Mouse (Mus musculus) midbrain, postnatal 0 days (tissue): ENCODE data around the gene Rpl4. TPM values are rescaled to one million over a fixed set of nuclear protein-coding genes. Genes with fewer than 3 reads are reported as not detected.
"Not testable (repeated sequence)": the region's sequence is repeated elsewhere in the genome, so short reads cannot be mapped to it uniquely, and the experiment has no call there.

Experiments
- ATAC-seq: fragments of 200-750 bp; cut with Nextera tagmentation; 2 replicates; pipeline ENCODE4 v1.8.0; 2017; ENCODE audit warnings: moderate number of reproducible peaks, mild to moderate bottlenecking, moderate TSS enrichment, moderate library complexity; ENCODE audit not compliant: low FRiP score
- DNase-seq: peaks from one replicate; pipeline ENCODE4 v3.0.0-alpha.2; 2015; ENCODE audit warnings: low spot score
- H3K27ac ChIP-seq: fragments of 300-500 bp; sonication (generic); 2 replicates; pipeline ENCODE4 v1.5.1; 2014; ENCODE audit warnings: low read depth, mild to moderate bottlenecking, low read length, mixed read lengths
- H3K27me3 ChIP-seq: fragments of 300-500 bp; sonication (generic); 2 replicates; pipeline ENCODE4 v1.6.1; 2014; ENCODE audit warnings: low read length, control low read depth, mixed read lengths; ENCODE audit not compliant: insufficient read depth
- H3K36me3 ChIP-seq: fragments of 300-500 bp; sonication (generic); 2 replicates; pipeline ENCODE4 v1.6.1; 2014; ENCODE audit warnings: low read length, control low read depth, mixed read lengths; ENCODE audit not compliant: insufficient read depth
- H3K4me1 ChIP-seq: fragments of 300-500 bp; sonication (generic); 2 replicates; pipeline ENCODE4 v1.6.1; 2014; ENCODE audit warnings: mild to moderate bottlenecking, control low read depth, antibody characterized with exemption, low read length, mixed read lengths; ENCODE audit not compliant: insufficient read depth
- H3K4me2 ChIP-seq: fragments of 300-500 bp; sonication (generic); 2 replicates; pipeline ENCODE4 v1.6.1; 2014; ENCODE audit warnings: low read depth, mild to moderate bottlenecking, low read length, mixed read lengths; ENCODE audit not compliant: poor library complexity, severe bottlenecking
- H3K4me3 ChIP-seq: fragments of 300-500 bp; sonication (generic); 2 replicates; pipeline ENCODE4 v1.5.1; 2014; ENCODE audit warnings: low read depth, mild to moderate bottlenecking, low read length, moderate library complexity
- H3K9ac ChIP-seq: fragments of 300-500 bp; sonication (generic); replicated peaks from 2 replicates; pipeline ENCODE4 v1.6.1; 2014; ENCODE audit warnings: mild to moderate bottlenecking, low read length, moderate library complexity, mixed read lengths; ENCODE audit not compliant: poor library complexity, severe bottlenecking
- H3K9me3 ChIP-seq: fragments of 300-500 bp; sonication (generic); 2 replicates; pipeline ENCODE4 v1.6.1; 2016; ENCODE audit warnings: low read length, control low read depth
- CTCF ChIP-seq: IDR thresholded peaks from 2 replicates; pipeline ENCODE4 v1.5.1; 2016; ENCODE audit warnings: antibody characterized with exemption, mild to moderate bottlenecking
- WGBS: fragments of 180-500 bp; shearing (Covaris S2); extraction: QIAGEN DNeasy Blood & Tissue Kit; methylation state at CpG from one replicate; pipeline ENCODE4 v1.1.7; 2014; 5-methylcytosine and 5-hydroxymethylcytosine counted together
- polyA plus RNA-seq: library from polyadenylated mRNA; unstranded; fragments of >200 nt; fragmentation: Nextera tagmentation; extraction: Ambion mirVana; gene quantifications from 2 replicates; pipeline ENCODE4 v1.2.1, GENCODE M21; 2015
- total RNA-seq: library from RNA; depleted of rRNA; stranded (reverse); fragments of >200 nt; gene quantifications from 2 replicates; pipeline ENCODE4 v1.2.3, GENCODE M21; 2014

Rpl4 gene
- total and polyA plus RNA-seq, 2 experiments from 2014 or later = 541 to 607 TPM

DNA sequence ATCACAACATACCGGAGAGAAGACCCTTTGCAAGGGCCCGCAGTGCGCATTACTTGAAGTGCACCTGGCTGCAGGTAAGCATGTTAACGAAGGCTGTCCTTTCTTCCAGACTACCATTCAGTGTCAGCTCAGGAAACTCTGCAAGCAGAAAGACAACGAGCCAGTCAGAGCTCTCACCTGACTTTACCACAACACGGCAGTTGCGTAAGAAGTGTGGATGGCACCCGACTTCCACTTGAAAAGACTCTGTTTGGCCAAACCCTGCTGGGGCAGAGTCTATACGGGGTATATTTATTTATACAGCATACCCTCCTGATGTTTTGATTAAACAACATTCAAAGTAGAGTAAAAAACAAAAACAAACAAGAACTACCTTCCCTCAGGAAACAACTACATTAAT, 33.3 kb upstream of the Rpl4 start:
- H3K4me2 ChIP-seq = no peak overlapping the region
- no peak overlapping the region for H3K27ac ChIP-seq
- H3K36me3 ChIP-seq = no peaks in the 10 kb centered on the region
- ATAC-seq (no peak), DNase-seq (no peak)
- no peaks in the 10 kb centered on the region for H3K4me1 ChIP-seq
- H3K27me3 ChIP-seq = no peaks in the 10 kb centered on the region
- no peak for TF ChIP-seq CTCF
- WGBS = 90% methylated on average over 9 of the region's 9 CpGs
- H3K9ac ChIP-seq = no peak overlapping the region
- H3K4me3 ChIP-seq = no peak overlapping the region
- H3K9me3 ChIP-seq = no peaks in the 10 kb centered on the region

DNA sequence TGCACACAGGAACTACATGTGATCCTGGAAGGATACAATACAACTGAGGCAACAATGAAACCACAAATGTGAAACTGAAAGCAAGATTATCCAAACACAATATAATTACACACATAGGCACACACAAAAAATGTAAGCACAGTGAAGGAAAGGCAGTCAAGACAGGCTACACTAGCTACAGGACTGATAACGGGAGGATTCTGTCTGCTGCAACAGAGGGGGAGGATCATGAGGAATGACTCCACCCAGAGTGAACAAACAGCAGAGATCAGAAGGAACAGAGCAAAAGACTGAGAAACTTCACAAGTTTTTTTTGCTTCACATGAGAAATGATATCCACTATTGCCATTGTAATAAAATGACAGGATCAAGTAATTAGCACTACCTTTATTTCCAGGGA, 16.5 kb upstream of the Rpl4 start:
- TF ChIP-seq CTCF = no peak
- H3K27me3 ChIP-seq = no peaks in the 10 kb centered on the region
- H3K4me1 ChIP-seq = no peaks in the 10 kb centered on the region
- DNase-seq (no peak), ATAC-seq (no peak)
- H3K27ac ChIP-seq = no peak overlapping the region
- no peak overlapping the region for H3K4me3 ChIP-seq
- no peak overlapping the region for H3K9ac ChIP-seq
- 94% methylated on average over 1 of the region's 1 CpGs for WGBS
- no peak overlapping the region for H3K4me2 ChIP-seq
- no peaks in the 10 kb centered on the region for H3K9me3 ChIP-seq
- no peaks in the 10 kb centered on the region for H3K36me3 ChIP-seq

DNA sequence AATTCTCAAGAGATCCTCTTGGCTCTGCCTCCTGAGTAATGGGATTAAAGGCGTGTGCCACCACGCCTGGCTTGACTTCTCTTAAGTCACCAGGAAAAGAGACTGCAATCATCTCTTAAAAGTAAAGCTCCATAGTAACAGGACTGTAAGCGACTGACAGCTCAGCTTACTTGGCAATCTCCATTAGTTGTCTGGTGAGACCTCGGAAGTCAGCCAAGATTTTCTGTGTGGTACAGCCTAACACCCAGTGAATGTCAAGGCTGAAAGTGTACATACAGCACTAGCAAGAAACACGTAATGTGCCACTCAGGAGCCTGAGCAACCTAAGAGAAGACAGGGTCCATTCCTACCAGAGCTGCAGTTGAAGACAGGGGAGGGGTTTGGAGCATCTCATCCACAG, 12.7 kb upstream of the Rpl4 start:
- ATAC-seq (no peak), DNase-seq (no peak)
- no peaks in the 10 kb centered on the region for H3K27me3 ChIP-seq
- no peak for TF ChIP-seq CTCF
- H3K9ac ChIP-seq = no peak overlapping the region
- H3K4me3 ChIP-seq = no peak overlapping the region
- H3K9me3 ChIP-seq = no peaks in the 10 kb centered on the region
- H3K36me3 ChIP-seq = no peaks in the 10 kb centered on the region
- no peaks in the 10 kb centered on the region for H3K4me1 ChIP-seq
- no peak overlapping the region for H3K4me2 ChIP-seq
- 89% methylated on average over 5 of the region's 5 CpGs for WGBS
- no peak overlapping the region for H3K27ac ChIP-seq

DNA sequence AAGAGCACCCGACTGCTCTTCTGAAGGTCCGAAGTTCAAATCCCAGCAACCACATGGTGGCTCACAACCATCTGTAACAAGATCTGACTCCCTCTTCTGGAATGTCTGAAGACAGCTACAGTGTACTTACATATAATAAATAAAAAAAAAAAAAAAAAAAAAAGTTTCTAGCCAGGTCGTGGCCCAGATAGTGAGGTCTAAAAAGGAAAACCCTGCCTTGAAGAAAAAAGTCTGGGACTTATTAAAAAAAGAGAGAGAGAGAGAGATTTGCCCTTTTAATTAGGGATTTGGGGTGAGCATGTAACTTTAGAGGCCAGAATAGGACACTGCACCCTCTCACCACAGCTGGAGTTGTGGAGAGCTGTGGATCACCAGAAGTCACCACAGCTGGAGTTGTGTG, 3.2 kb upstream of the Rpl4 start:
- H3K27me3 ChIP-seq, H3K4me2 ChIP-seq, DNase-seq, H3K9ac ChIP-seq, ATAC-seq, H3K4me1 ChIP-seq, H3K9me3 ChIP-seq, H3K27ac ChIP-seq, H3K4me3 ChIP-seq, H3K36me3 ChIP-seq: not testable (repeated sequence)
- 97% methylated on average over 3 of the region's 3 CpGs for WGBS

- TF ChIP-seq CTCF = peak; percentile 14
- H3K27me3 ChIP-seq = no peaks in the 10 kb centered on the region
- ATAC-seq (no peak), DNase-seq (no peak)
- H3K4me2 ChIP-seq = peak overlapping the region; percentile 81
- H3K27ac ChIP-seq = peak overlapping the region; percentile 68; the same call in 1 of the 2 replicates
- H3K9me3 ChIP-seq = no peaks in the 10 kb centered on the region
- H3K9ac ChIP-seq = peak overlapping the region; percentile 59
- peak overlapping the region; percentile 61 for H3K4me3 ChIP-seq
- 3% methylated on average over 18 of the region's 18 CpGs for WGBS
- no peaks in the 10 kb centered on the region; the same call in 1 of the 2 replicates for H3K4me1 ChIP-seq
- peaks cover 22% of the 10 kb centered on the region for H3K36me3 ChIP-seq
These were observed 895 bp upstream of the Rpl4 start for GRCm38 (mm10) chr9:64172145-64172815.

- Histone ChIP-seq H3K4me3 (peak overlapping the region; percentile 61), H3K36me3 (peaks cover 35% of the 10 kb centered on the region), H3K9me3 (no peaks in the 10 kb centered on the region), H3K4me2 (peak overlapping the region; percentile 75), H3K9ac (peak overlapping the region; percentile 59), H3K27me3 (no peaks in the 10 kb centered on the region), H3K27ac (peak overlapping the region; percentile 68), H3K4me1 (no peaks in the 10 kb centered on the region; the same call in 1 of the 2 replicates)
- WGBS = under 1% methylated on average over 16 of the region's 16 CpGs
- DNase-seq (no peak), ATAC-seq (no peak)
- TF ChIP-seq CTCF = no peak
These were observed 568 bp downstream of the Rpl4 start for GRCm38 (mm10) chr9:64173666-64174220.
